Mouse (Mus musculus) brain, embryonic 18.5 days (tissue): Measurements from ENCODE around the gene Dpy30.

Experiments used
- DNase-seq: peaks from one replicate; pipeline ENCODE4 v3.0.0-alpha.2; 2012; ENCODE audit warnings: low read depth, low spot score

Gene Dpy30

GRCm38 (mm10) chr17:74264333-74265155 is 59.2 kb downstream of the Dpy30 start:
- DNase-seq = no peak

GRCm38 (mm10) chr17:74262415-74262814 is 61.3 kb downstream of the Dpy30 start:
- no peak for DNase-seq
